Mouse (Mus musculus): Measurements from ENCODE around the gene Pitpnb. TPM values are rescaled to one million over a fixed set of nuclear protein-coding genes. Genes with fewer than 3 reads are reported as not detected.

Pitpnb gene
- total RNA-seq, 2 experiments from 2014 or later, result 84.4 to 86.0 TPM

GRCm38 (mm10) chr5:111335939-111336691 lies 5.6 kb downstream of the Pitpnb start:
- intact Hi-C loops (cut with DNase I), result loop anchor here (10.0 kb wide), 1 partner anchor 491 kb away; no protein-coding TSS in a partner anchor
- DNase-seq (ENCODE audit: low spot score in 2 of 2), result no peak

- DNase-seq (ENCODE audit: low spot score in 2 of 2), result no peak
- intact Hi-C loops (cut with DNase I), result loop anchor here (5.0 kb wide), 1 partner anchor 69 kb away; no protein-coding TSS in a partner anchor
Observed at GRCm38 (mm10) chr5:111341609-111342008, 11.0 kb downstream of the Pitpnb start.

GRCm38 (mm10) chr5:111344721-111345400 lies 14.3 kb downstream of the Pitpnb start:
- no peak for DNase-seq (ENCODE audit: low spot score in 2 of 2)
- intact Hi-C loops (cut with DNase I), result loop anchor here (5.0 kb wide), 1 partner anchor 73 kb away; no protein-coding TSS in a partner anchor

- intact Hi-C loops (cut with DNase I), result no loop called here
- DNase-seq (ENCODE audit: low spot score in 2 of 2), result no peak
Observed at GRCm38 (mm10) chr5:111356811-111357617, 26.5 kb downstream of the Pitpnb start.

GRCm38 (mm10) chr5:111360546-111360945 lies 30.0 kb downstream of the Pitpnb start:
- DNase-seq (ENCODE audit: low spot score in 2 of 2), result no peak
- intact Hi-C loops (cut with DNase I), result no loop called here

- intact Hi-C loops (cut with DNase I), result no loop called here
- no peak for DNase-seq (ENCODE audit: low spot score in 2 of 2)
Observed at GRCm38 (mm10) chr5:111361058-111361457, 30.5 kb downstream of the Pitpnb start.

GRCm38 (mm10) chr5:111361846-111362245 lies 31.3 kb downstream of the Pitpnb start:
- DNase-seq (ENCODE audit: low spot score in 2 of 2), result no peak
- intact Hi-C loops (cut with DNase I), result no loop called here

GRCm38 (mm10) chr5:111363446-111364062 lies 33.0 kb downstream of the Pitpnb start:
- no peak for DNase-seq (ENCODE audit: low spot score in 2 of 2)

GRCm38 (mm10) chr5:111364533-111364932 lies 34.0 kb downstream of the Pitpnb start:
- intact Hi-C loops (cut with DNase I), result no loop called here
- DNase-seq (ENCODE audit: low spot score in 2 of 2), result no peak

More at GRCm38 (mm10) chr5:111363446-111364062, 33.0 kb downstream of the Pitpnb start:
- intact Hi-C loops (cut with DNase I), result no loop called here

GRCm38 (mm10) chr5:111366140-111366539 lies 35.6 kb downstream of the Pitpnb start:
- DNase-seq (ENCODE audit: low spot score in 2 of 2), result no peak
- intact Hi-C loops (cut with DNase I), result no loop called here

GRCm38 (mm10) chr5:111367937-111368517 lies 37.5 kb downstream of the Pitpnb start:
- intact Hi-C loops (cut with DNase I), result no loop called here
- DNase-seq (ENCODE audit: low spot score in 2 of 2), result no peak

GRCm38 (mm10) chr5:111368576-111368975 lies 38.0 kb downstream of the Pitpnb start:
- no peak for DNase-seq (ENCODE audit: low spot score in 2 of 2)
- intact Hi-C loops (cut with DNase I), result no loop called here

GRCm38 (mm10) chr5:111375616-111376015 lies 45.1 kb downstream of the Pitpnb start:
- DNase-seq (ENCODE audit: low spot score in 2 of 2), result no peak
- intact Hi-C loops (cut with DNase I), result no loop called here

- DNase-seq (ENCODE audit: low spot score in 2 of 2), result peak; percentile 48 to 53
- intact Hi-C loops (cut with DNase I), result no loop called here
Observed at GRCm38 (mm10) chr5:111376276-111377020, 45.9 kb downstream of the Pitpnb start.

GRCm38 (mm10) chr5:111378126-111378993 lies 47.8 kb downstream of the Pitpnb start:
- DNase-seq (ENCODE audit: low spot score in 2 of 2), result no peak
- intact Hi-C loops (cut with DNase I), result no loop called here

GRCm38 (mm10) chr5:111383335-111383734 lies 52.8 kb downstream of the Pitpnb start:
- DNase-seq (ENCODE audit: low spot score in 2 of 2), result no peak
- intact Hi-C loops (cut with DNase I), result no loop called here

- intact Hi-C loops (cut with DNase I), result no loop called here
- DNase-seq (ENCODE audit: low spot score in 2 of 2), result no peak
Observed at GRCm38 (mm10) chr5:111390911-111391310, 60.3 kb downstream of the Pitpnb start.

- DNase-seq (ENCODE audit: low spot score in 2 of 2), result no peak
- intact Hi-C loops (cut with DNase I), result no loop called here
Observed at GRCm38 (mm10) chr5:111391485-111391884, 60.9 kb downstream of the Pitpnb start.

Data from left cerebral cortex, postnatal 36 days (tissue).